Mouse (Mus musculus): ENCODE data around the gene Incenp.

DNA sequence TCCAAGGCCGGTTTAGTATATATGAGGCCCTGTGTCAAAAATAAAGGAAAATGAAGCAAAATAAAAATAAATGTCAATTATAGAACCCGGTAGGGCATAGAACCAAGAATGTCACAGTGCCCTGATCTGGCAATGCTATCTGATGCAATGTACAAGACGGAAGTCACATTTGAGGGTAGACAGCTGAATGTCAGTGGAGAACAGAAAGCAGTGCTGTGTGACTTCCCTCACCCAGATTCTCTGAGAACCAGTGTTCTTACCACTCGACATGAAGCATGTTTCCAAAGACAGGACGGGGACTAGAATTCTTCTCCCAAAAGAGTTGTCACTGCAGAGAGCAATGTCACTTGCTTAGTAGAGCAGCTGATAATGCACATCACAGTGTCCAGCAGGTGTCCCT, 14.4 kb upstream of the Incenp start:
- TF ChIP-seq POLR2A (IDR thresholded peaks at IDR 0.05; ENCODE audit: low read depth, low read length): no peak
- TF ChIP-seq CTCF (IDR thresholded peaks at IDR 0.05; ENCODE audit: borderline replicate concordance, insufficient read depth, low read length): no peak

Measured in embryonic fibroblast, embryonic 13.5 days (primary cell).